Mouse (Mus musculus): ENCODE measurements around the gene Ptprk. TPM values are rescaled to one million over a fixed set of nuclear protein-coding genes. Genes with fewer than 3 reads are reported as not detected.

Ptprk gene
- polyA plus RNA-seq, 1 experiment from 2014 or later, result 24.7 TPM

GRCm38 (mm10) chr10:28345196-28345681 is 270.6 kb downstream of the Ptprk start:
- WGBS, result 77% methylated on average over 8 of the region's 8 CpGs
- H3K9me3 ChIP-seq, result no peaks in the 10 kb centered on the region
- no peak overlapping the region for H3K4me2 ChIP-seq (replicated peaks)
- no peaks in the 10 kb centered on the region for H3K4me1 ChIP-seq
- 0 out of 2 replicates have a peak, but pooled peaks have one; percentile 25 for ATAC-seq (ENCODE audit: low FRiP score, low read depth)
- no peak overlapping the region for H3K27ac ChIP-seq
- H3K4me3 ChIP-seq, result no peak overlapping the region
- no peaks in the 10 kb centered on the region for H3K36me3 ChIP-seq
- no peak overlapping the region for H3K9ac ChIP-seq
- H3K27me3 ChIP-seq (replicated peaks), result no peaks in the 10 kb centered on the region

- Histone ChIP-seq H3K36me3 (no peaks in the 10 kb centered on the region), H3K27me3 (replicated peaks) (no peaks in the 10 kb centered on the region), H3K4me1 (no peaks in the 10 kb centered on the region), H3K27ac (no peak overlapping the region), H3K9me3 (no peaks in the 10 kb centered on the region), H3K9ac (no peak overlapping the region), H3K4me3 (no peak overlapping the region), H3K4me2 (replicated peaks) (no peak overlapping the region)
- ATAC-seq (ENCODE audit: low FRiP score, low read depth), result no peak
- WGBS, result 69% methylated on average over 6 of the region's 6 CpGs
These were observed 290.7 kb downstream of the Ptprk start for GRCm38 (mm10) chr10:28365291-28365690.

GRCm38 (mm10) chr10:28366065-28366677 is 291.6 kb downstream of the Ptprk start:
- no peak overlapping the region for H3K9ac ChIP-seq
- no peaks in the 10 kb centered on the region for H3K9me3 ChIP-seq
- ATAC-seq (ENCODE audit: low FRiP score, low read depth), result peak; percentile 78
- H3K27ac ChIP-seq, result no peak overlapping the region
- 69% methylated on average over 5 of the region's 5 CpGs for WGBS
- H3K4me3 ChIP-seq, result no peak overlapping the region
- H3K36me3 ChIP-seq, result no peaks in the 10 kb centered on the region
- H3K4me1 ChIP-seq, result no peaks in the 10 kb centered on the region
- H3K27me3 ChIP-seq (replicated peaks), result no peaks in the 10 kb centered on the region
- no peak overlapping the region for H3K4me2 ChIP-seq (replicated peaks)

GRCm38 (mm10) chr10:28369808-28370207 is 295.2 kb downstream of the Ptprk start:
- Histone ChIP-seq H3K4me3 (no peak overlapping the region), H3K9ac (no peak overlapping the region), H3K4me1 (no peaks in the 10 kb centered on the region), H3K36me3 (no peaks in the 10 kb centered on the region), H3K4me2 (replicated peaks) (no peak overlapping the region), H3K27ac (no peak overlapping the region), H3K9me3 (no peaks in the 10 kb centered on the region), H3K27me3 (replicated peaks) (no peaks in the 10 kb centered on the region)
- no peak for ATAC-seq (ENCODE audit: low FRiP score, low read depth)
- 80% methylated on average over 2 of the region's 2 CpGs for WGBS

GRCm38 (mm10) chr10:28374874-28375273 is 300.3 kb downstream of the Ptprk start:
- no peaks in the 10 kb centered on the region for H3K36me3 ChIP-seq
- no peak for ATAC-seq (ENCODE audit: low FRiP score, low read depth)

GRCm38 (mm10) chr10:28379752-28380488 is 305.3 kb downstream of the Ptprk start:
- WGBS, result 83% methylated on average over 7 of the region's 7 CpGs
- H3K9ac ChIP-seq, result no peak overlapping the region
- ATAC-seq (ENCODE audit: low FRiP score, low read depth), result no peak

More at GRCm38 (mm10) chr10:28374874-28375273, 300.3 kb downstream of the Ptprk start:
- Histone ChIP-seq H3K27me3 (replicated peaks) (no peaks in the 10 kb centered on the region), H3K4me1 (no peaks in the 10 kb centered on the region), H3K4me2 (replicated peaks) (no peak overlapping the region), H3K27ac (no peak overlapping the region), H3K4me3 (no peak overlapping the region), H3K9me3 (no peaks in the 10 kb centered on the region), H3K9ac (no peak overlapping the region)
- 67% methylated on average over 1 of the region's 1 CpGs for WGBS

GRCm38 (mm10) chr10:28387563-28388222 is 313.1 kb downstream of the Ptprk start:
- Histone ChIP-seq H3K9ac (no peak overlapping the region), H3K4me3 (no peak overlapping the region), H3K27me3 (replicated peaks) (no peaks in the 10 kb centered on the region), H3K36me3 (no peaks in the 10 kb centered on the region), H3K9me3 (no peaks in the 10 kb centered on the region), H3K27ac (no peak overlapping the region), H3K4me1 (no peaks in the 10 kb centered on the region), H3K4me2 (replicated peaks) (no peak overlapping the region)
- ATAC-seq (ENCODE audit: low FRiP score, low read depth), result no peak
- 81% methylated on average over 15 of the region's 15 CpGs for WGBS

More at GRCm38 (mm10) chr10:28379752-28380488, 305.3 kb downstream of the Ptprk start:
- Histone ChIP-seq H3K27me3 (replicated peaks) (no peaks in the 10 kb centered on the region), H3K4me2 (replicated peaks) (no peak overlapping the region), H3K9me3 (no peaks in the 10 kb centered on the region), H3K4me1 (no peaks in the 10 kb centered on the region), H3K4me3 (no peak overlapping the region), H3K36me3 (no peaks in the 10 kb centered on the region), H3K27ac (no peak overlapping the region)

GRCm38 (mm10) chr10:28391168-28391567 is 316.5 kb downstream of the Ptprk start:
- Histone ChIP-seq H3K4me3 (no peak overlapping the region), H3K9me3 (no peaks in the 10 kb centered on the region), H3K9ac (no peak overlapping the region), H3K36me3 (no peaks in the 10 kb centered on the region), H3K4me2 (replicated peaks) (no peak overlapping the region), H3K27me3 (replicated peaks) (no peaks in the 10 kb centered on the region), H3K27ac (no peak overlapping the region), H3K4me1 (no peaks in the 10 kb centered on the region)
- 92% methylated on average over 5 of the region's 5 CpGs for WGBS
- ATAC-seq (ENCODE audit: low FRiP score, low read depth), result no peak

- H3K9me3 ChIP-seq, result no peaks in the 10 kb centered on the region
- H3K9ac ChIP-seq, result no peak overlapping the region
- no peak for ATAC-seq (ENCODE audit: low FRiP score, low read depth)
- H3K4me2 ChIP-seq (replicated peaks), result no peak overlapping the region
- 78% methylated on average over 2 of the region's 2 CpGs for whole genome bisulfite sequencing
- H3K27ac ChIP-seq, result no peak overlapping the region
- H3K27me3 ChIP-seq (replicated peaks), result no peaks in the 10 kb centered on the region
- H3K4me1 ChIP-seq, result no peaks in the 10 kb centered on the region
- H3K36me3 ChIP-seq, result no peaks in the 10 kb centered on the region
- no peak overlapping the region for H3K4me3 ChIP-seq
These were observed 321.2 kb downstream of the Ptprk start for GRCm38 (mm10) chr10:28395610-28396519.

GRCm38 (mm10) chr10:28396520-28396915 is 321.9 kb downstream of the Ptprk start:
- H3K9me3 ChIP-seq, result no peaks in the 10 kb centered on the region
- no peak overlapping the region for H3K27ac ChIP-seq
- no peaks in the 10 kb centered on the region for H3K27me3 ChIP-seq (replicated peaks)
- WGBS, result 80% methylated on average over 1 of the region's 1 CpGs
- H3K4me2 ChIP-seq (replicated peaks), result no peak overlapping the region
- no peaks in the 10 kb centered on the region for H3K4me1 ChIP-seq
- no peak overlapping the region for H3K9ac ChIP-seq
- ATAC-seq (ENCODE audit: low FRiP score, low read depth), result no peak
- no peak overlapping the region for H3K4me3 ChIP-seq
- no peaks in the 10 kb centered on the region for H3K36me3 ChIP-seq

GRCm38 (mm10) chr10:28401796-28402195 is 327.2 kb downstream of the Ptprk start:
- no peak overlapping the region for H3K9ac ChIP-seq
- no peak for ATAC-seq (ENCODE audit: low FRiP score, low read depth)
- H3K4me2 ChIP-seq (replicated peaks), result no peak overlapping the region
- no peaks in the 10 kb centered on the region for H3K36me3 ChIP-seq
- no peaks in the 10 kb centered on the region for H3K4me1 ChIP-seq
- H3K27ac ChIP-seq, result no peak overlapping the region
- H3K9me3 ChIP-seq, result no peaks in the 10 kb centered on the region
- no peaks in the 10 kb centered on the region for H3K27me3 ChIP-seq (replicated peaks)
- no peak overlapping the region for H3K4me3 ChIP-seq

Measured in neural tube, embryonic 12.5 days (tissue).